Mouse (Mus musculus) brain, embryonic 18.5 days (tissue): ENCODE measurements around the gene H1foo.

Experiments
- DNase-seq: peaks from one replicate; pipeline ENCODE4 v3.0.0-alpha.2; 2012; ENCODE audit warnings: low read depth, low spot score

Gene H1foo

DNA sequence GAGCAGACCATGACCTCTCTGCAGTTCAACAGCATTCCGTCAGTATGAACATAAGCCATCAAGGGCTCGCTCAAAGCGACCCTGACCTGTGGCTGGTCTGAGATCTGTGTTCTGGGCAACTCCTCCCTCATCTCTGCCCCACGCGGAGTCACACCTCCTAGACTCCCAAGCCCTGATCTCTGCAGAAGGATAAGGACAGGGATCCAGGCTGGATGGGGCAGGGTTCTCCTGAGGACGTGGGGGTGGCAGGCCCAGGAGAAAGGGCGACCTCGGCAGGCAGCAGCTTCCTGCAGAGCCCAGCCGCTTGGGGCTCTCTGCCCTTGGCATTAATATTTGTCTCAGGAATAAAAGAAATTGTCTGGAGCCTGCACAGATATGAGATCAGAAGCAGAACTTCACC, 40.9 kb downstream of the H1foo start:
- no peak for DNase-seq

DNA sequence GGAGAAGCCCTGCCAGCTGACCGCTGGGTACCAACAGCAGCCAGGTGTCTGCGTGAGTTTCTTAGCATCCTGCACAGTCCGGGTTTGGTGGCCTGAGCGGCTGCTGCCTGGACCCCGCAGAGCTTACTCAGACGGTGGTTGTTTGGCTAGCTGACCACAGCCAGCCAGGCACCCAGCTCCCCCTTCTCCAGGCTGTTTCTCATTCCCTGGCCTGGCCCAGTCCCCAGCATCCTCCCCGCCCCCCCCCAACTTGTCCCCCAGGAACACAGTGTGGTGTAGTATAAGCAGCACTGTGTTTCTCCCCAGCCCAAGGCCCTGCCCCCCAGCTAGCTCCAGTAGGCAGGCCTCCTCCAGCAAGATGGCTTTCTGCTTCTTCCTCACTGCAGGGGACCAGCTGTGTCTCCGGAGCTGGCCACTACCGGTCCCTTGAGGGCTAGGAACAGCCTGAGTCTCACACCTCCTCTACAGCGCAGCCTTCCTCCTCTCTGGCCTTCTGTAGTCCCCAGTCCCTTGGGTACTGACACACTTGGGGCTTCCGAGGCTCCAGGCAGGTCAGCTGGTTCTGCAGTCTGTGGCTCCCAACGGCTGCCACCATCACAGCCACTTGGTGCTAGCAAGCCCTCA, 41.8 kb downstream of the H1foo start:
- no peak for DNase-seq

DNA sequence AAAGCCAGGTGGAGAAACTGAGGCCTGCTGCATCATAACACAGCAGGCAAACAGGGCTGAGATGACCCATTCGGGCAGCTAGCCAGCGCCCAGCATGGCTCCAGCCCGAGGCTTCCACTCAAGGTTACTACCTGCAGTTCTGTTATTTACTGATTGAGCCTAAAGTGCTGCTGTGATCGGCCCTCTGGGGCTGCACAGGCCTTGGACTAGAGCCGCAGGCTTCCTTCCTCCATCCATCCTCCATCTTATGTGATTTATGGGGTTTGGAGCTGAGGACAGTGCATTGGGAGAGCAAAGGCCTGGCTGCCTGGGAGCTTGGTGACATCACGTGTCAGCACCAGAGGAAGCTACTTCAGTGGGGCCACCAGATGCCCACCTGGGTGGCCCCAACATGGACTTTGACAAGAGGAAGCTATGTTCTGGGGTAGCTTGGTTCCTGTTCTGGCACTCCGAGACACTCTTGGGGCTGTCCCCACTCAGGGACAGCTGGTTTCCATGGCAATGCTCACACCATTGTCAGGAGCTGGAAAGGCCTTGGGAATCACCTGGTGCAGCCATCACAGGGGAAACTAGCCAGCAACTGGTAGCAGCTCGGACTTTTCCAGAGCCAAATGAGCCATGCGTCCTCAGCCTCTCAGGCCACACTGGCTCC, 42.5 kb downstream of the H1foo start:
- no peak for DNase-seq

DNA sequence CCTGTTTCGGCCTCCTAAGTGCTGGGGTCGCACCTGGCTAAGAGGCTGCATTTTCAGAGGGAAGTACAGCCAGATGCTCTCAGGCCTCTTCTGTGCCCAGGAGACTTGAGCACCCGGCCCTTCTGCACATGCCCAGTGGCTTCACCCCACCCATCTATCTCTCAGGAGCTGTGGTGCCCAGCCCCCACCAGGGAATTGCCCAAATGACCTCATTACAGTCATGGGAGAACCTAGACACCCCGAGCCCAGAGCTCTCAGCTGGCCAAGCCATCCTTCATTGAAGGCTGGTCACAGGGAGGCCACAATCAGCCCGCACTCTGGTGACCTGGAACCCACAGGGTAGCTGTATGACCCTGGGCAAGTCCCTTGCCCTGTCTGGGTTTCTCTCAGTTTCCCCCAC, 44.3 kb downstream of the H1foo start:
- no peak for DNase-seq

DNA sequence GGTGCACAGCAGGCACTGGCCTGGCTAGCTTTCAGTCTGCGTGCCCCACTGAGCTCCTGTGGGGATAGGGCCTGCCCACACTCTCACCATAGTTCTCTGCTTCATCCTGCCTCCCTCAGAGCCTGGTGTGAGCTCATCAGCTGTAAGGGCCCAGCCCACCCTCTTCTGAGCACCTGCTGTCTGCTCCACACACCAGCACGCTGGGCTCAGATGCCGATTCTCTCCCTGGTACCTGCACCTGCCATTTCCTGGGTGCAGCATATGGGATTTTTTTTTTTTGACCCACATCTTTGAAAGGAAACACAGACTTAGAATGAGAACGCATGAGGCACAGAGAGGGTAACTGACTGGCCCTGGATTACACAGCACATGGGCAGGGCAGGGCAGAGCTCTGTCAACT, 44.9 kb downstream of the H1foo start:
- DNase-seq, result no peak

DNA sequence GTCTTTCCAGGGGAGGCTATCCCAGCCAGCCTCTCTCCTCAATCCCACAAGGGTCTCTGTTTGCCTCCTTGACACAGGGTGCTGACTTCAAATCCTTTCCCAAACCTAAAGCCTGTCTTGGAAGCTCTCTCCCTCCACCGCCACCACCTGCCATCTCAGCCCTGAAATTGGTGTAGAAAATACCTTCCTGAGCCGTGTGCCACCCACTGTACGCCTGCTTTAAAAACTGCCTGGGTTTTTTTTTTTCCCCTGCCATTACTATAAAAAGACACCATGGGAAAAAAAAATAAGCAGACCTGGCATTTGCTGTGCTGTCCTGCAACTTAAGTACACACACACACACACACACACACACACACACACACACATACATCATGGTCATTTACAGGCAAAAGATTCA, 45.3 kb downstream of the H1foo start:
- no peak for DNase-seq

DNA sequence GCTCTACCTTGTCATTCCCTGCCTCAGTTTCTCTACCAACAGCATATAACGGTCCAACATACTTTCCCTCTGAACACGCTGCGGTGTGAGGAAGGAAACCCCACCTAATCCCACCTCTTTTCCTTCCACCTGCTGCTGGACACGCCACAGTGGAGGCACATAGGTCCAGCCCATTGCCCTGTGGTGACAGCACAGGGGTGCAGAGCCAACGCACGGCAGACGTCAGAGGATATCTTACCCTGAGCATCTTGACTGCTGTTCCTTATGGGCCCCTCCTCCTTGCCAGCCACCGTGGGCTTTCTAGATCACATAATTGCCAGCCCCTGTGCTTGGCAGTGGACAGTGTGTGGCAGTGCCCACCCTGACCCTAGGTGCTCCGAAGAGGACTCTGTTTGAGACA, 45.7 kb downstream of the H1foo start:
- no peak for DNase-seq

DNA sequence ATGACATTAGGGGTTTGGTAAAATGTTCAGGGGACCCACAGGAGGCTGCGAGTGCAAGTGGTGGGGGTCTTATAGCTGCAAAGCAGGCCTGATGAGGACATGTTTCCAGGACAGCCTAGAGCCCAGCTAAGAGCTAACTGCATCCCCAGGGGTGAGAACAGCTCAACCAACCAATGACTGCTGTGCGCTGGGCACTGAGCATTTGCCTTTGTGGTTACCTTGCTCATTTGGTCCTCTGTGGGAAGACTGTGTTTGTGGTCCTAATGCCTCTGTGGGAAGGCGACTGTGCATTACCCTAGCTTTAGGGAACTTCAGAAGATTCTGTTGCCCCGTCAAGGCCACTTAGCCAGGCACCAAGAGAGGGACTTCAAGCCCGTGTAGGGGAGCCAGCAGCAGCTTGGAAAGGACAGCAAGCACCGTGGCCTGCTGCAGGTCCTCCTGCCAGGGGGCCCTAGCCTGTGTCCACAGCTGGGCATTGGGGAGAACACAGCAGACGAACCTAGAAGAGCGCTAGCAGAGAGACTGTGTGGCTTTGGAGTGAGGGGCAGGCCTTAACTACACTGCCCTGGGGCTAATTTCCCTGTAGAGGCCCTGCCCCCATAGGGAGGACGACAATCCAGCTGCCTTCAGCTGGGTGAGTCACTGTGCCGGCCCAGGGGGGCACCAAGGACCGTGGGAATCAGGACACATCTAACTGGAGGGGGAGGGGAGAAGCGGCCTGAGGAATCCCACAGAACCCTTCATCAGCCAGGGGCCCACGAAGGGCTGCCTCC, 46.6 kb downstream of the H1foo start:
- no peak for DNase-seq

DNA sequence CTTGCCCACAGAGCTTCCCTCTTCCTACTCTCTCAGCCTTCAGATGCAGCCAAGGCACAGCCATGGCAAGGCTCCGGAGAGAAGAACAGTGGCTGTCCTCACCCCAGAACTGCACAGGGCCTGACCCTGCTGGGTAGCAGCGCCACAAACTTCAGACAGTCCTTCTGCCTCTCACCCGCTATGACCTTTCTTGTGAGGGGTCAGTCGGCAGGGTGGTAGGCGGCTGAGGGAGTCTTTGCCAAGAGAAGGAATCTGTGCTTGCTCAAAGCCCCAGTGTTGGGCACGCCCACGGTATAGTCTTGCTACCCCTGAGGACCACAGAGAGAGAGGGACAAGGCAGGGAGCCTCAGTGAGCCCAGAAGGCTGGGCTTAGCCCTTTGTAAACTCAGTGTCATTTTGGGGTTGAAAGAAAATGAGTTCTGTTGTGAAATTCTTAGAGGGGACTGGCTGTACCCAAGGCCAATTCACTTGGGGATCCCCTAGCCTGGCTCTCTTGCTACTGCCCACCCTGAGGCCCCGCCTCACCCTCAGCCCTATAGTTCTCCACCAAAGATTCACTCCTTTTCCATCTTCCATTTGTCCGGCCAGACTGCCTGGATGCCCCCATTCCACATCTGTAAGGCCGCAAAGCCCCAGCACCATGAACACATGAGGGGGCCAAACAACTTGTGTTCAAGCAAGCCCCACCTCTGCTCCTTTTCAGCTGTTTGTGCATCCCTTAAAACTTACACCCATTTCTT, 47.3 kb downstream of the H1foo start:
- no peak for DNase-seq

DNA sequence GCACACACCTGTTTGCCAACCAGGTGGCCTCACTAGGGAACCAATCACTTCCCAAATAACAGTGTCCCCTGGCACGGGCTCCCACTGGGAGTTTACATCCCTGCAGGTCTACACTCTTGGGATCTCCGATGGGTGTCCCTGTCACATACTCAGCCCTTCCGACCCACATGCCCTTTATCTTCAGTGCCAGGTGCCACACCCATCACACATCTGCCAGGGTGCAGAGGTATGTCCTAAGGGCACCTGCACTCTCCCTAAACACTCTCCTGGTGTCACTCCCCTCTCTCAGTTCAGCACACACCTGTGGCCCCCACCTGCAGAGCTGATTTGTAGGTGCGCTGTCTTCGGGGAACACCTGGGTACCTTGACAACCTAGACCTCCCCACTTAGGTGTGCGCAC, 48.2 kb downstream of the H1foo start:
- DNase-seq, result no peak

DNA sequence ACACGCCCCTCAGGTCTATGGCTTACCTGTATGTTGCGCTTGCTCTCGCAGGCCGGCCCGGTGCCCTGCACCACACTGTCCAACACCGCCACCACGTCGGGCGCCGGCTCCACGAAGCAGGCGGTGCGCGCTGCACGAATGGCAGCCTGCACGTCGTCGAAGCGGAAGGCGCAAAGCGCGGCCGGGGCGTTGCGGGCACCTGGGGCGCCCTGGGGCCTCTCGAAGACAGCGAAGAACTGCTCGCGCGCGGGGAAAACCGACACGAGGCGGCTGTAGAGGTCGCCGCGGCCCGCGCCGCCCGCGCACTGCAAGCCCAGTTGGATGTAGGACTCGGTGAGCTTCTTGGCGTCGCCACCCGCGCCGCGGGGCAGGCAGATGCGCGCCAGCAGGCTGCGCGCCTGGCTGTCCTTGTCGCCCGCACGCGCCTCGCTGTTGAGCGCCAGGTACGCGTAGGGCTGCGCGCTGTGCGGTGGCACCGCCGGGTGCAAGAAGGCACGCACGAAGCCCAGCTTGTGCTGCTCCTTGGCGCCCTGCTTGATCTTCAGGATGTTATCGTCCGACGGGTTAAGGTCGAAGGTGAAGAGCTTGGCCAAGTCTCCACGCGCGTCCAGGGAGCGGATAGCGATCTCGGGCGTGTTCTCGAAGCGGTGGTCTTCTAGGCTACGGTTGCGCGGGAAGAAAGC, 48.9 kb downstream of the H1foo start:
- no peak for DNase-seq

DNA sequence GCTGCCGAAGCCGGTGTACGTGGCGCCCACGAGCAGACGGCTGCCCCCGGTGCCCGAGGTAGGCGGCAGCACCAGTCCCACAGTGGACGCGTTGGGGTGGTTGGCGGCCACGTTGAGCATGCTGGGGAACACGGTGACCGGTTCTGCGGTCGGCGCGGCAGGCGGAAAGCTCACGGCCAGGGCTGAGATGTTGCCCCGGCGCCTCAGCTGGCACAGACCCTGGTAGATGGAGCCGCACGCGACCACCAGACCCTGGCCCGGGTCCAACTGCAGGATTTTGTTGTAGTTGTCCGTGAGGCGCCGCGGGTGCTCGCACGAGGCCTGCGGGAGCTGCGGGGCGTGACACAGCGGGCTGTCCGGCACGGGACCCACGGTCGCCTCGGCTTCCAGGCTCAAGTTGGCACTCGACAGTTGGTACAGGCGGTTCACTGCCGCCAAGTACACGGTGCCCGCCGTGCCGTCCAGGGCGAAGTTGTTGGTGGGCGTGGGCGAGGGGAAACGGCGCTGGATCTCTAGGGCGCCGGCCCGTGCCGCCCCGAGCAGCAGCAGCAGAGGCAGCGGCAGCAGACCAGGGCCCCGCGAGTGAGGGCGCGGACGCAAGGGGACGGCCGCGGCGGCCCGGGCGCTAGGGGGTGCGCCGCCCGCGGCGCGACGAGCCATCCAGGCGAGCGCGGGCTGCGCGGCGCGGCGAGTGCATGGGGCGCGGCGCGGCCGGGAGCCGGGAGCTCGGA, 49.6 kb downstream of the H1foo start:
- DNase-seq, result no peak

DNA sequence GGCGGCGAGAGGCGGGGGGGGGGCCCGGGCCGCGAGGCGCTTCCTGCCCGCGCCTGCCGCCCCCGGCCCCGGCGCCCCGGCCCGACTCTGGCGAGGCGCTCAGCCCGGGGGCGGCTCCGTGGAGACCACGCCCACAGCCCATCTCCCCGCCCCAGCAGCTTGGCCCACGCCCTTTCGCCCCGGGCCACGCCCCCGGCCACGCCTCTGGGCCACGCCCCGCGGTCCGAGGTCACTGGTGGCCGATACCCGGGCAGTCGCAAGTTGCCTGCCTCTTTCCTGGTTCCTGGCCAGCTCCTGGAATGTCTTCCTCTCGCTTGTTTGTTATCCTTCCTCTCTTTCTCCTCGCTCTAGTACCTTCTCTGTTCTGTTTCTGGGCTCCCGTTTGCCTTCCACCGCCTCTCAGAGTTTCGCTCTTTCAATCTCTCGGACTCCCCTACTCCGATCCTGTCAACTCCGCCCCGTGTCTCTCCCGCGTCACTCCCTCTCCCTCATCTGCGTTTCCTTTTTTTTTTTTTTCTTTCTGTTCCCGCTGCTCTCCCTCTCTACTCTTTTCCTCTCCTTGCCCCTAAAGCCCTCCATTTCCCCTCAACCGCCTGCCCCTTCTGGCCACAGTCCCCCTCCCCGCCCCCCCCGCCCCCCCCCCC, 50.3 kb downstream of the H1foo start, which contains the start of gene Plxnd1:
Plxnd1 (minus strand) TSS at position 129 of the 644 bp plus-strand sequence.
- DNase-seq, result no peak

DNA sequence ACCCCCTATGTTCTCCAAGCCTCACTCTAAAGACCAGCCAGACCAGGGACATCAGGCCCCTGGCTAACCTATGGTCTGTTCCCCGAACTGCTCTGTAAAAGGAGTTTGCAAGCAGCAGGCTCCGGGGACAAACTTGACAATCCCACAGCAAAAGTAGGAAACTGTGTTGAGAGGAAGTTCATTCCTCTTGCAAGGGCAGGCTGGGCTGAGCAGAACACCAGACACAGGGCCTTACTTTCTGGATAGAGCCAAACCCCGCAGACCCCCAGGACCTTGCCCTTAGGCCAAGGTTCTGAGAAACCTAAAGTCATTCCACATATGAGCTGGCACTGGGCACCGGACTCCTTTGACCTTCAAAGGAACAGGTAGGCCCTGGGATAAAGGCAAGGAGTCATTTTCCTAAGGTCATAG, 50.8 kb downstream of the H1foo start:
- no peak for DNase-seq

DNA sequence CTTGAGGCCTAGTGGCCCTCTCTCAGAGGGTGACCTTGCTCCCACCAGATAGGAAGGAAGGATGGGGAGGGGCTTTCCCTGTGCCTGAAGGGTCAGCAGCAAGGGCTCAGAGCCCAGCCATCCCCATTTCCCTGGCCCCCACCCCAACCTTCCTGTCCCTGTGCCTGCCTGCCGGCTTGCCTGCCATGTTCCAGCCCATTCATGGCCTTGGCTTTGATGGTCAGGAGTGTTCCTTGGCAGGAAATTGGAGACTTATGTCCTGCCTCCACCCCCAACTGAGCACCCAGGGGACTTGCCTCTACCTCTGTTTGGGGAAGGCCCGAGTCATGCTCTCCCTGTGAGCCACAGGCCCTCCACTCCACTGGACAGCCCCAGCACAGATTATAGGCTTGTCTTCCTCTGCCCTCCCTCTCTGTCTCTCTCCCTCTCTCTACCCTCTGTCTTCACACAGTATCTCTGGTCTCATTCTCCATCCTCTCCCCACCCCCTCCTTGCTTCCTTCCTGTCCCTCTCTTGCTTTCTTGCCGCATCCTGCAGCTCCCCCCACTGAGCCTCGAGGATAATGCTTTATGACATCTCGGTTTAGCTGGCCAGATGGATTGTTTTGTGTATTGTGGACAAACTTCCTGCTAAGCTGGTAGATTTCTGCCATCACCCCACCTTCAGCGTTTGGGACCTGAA, 51.6 kb downstream of the H1foo start:
- no peak for DNase-seq

DNA sequence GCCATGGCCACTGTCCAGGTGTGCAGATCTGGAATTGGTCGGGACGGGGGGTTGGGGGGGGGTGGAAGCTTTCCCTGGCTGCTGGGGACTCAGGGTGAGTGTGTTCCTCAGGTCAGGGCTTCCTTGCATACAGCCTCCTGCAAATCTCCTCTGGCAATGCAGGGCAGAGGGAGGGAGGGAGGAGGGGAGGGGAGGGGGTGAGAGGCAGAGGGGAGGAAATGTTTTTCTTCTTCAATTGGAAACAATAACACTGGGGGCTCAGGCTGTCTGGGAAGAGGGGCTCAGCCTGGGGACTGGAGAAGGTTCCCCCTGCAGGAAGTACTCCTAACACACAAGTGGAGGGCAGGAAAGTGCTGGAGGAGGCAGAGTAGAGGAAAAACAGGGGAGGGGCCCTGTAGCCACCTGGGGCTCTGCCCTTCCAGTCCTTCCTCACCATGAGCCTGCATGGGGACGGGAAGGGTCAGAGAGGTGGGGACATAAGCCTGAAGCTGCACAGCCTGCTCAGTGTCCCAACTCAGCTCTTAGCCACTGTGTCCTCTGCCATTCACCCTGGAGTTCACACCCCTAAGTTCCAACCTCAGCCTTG, 53.1 kb downstream of the H1foo start:
- no peak for DNase-seq

DNA sequence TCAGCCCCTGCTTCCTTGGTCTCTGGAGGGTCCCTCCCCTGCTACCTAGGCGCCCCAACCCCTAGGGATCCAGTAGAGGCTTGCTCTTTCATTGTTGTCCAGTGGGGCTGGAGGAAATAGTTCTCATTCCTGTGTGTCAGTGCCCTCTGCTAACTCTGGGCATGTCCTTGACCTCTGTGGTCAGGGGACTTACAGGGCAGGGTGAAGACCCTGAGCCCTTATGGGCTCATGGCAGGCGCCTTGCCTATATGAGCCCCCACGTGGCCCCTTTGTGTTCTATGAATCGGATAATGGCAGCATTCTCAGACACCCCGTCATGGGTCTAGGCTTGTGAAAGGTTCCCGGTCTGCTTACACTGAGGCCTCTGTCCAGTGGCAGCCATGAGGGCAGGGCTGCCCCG, 54.0 kb downstream of the H1foo start:
- no peak for DNase-seq

DNA sequence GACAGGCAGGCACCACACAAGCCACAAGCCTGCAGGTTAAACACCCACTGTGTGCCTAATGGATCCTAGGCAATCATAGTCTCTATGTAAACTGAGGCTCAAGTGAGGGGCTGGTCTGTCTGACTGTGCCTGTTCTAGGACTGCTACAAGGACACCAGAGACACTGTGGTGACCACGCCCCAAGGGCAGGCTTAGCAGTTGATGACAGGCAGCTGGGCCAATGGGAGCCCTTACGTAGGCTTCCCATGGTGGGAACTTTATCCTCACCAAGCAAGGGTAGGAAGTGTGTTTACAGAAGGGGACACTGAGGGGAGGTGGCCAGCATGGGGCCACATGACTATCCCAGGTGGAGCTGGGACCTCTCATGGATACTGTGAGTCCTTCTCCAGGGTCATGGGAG, 54.5 kb downstream of the H1foo start:
- DNase-seq, result no peak
